In the genomic region with DNA sequence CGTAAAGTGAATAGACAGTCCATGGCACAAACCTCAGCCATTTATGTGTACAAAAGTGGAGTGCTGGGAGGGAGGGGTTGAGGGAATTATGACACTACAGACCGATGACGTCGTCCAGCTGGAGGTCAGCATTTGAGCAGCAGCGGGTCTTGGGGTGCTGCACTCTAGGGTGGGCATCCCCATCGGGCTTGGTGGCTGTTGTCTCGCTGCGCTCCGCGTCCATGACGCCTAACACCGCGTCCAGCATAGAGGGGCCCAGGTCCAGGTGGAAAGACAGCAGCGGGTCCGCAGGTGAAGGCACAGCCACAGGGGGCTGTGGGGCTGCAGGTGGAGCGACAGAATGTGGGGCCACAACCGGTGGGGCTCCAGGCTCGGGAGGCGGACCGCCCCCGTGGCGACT, we compare ENCODE assay signal across 8 mouse cellular contexts. TPM values are rescaled to one million over a fixed set of nuclear protein-coding genes. Genes with fewer than 3 reads are reported as not detected.
DNase-seq lines count a peak whose midpoint lies in the region; ATAC-seq and TF ChIP-seq lines count a peak whose summit lies in the region.

No protein-coding gene starts in this region.

- 20% methylated on average over 22 of the region's 22 CpGs for WGBS in kidney, embryonic 16.5 days
- WGBS in forebrain, embryonic 16.5 days = 13% methylated on average over 22 of the region's 22 CpGs
- WGBS in midbrain, embryonic 10.5 days = 16% methylated on average over 22 of the region's 22 CpGs

- DNase-seq in kidney, adult 9 months = no peak
- DNase-seq in midbrain, embryonic 10.5 days (ENCODE audit: low spot score) = no peak
- no peak for DNase-seq in frontal cortex, adult 2 months (ENCODE audit: extremely low spot score in 1 of 2, low spot score in 1 of 2)
- DNase-seq in right cerebral cortex, postnatal 36 days (ENCODE audit: low spot score in 2 of 2) = no peak
- no peak for DNase-seq in left cerebral cortex, adult 8-10 months (ENCODE audit: low spot score in 2 of 2)

- no peak for TF ChIP-seq POLR2A in cortical plate, adult 2 months (IDR thresholded peaks at IDR 0.05; ENCODE audit: extremely low read depth, insufficient read depth, low read length)

- no peak for ATAC-seq in kidney, embryonic 16.5 days (ENCODE audit: low FRiP score, low TSS enrichment)
- ATAC-seq in forebrain, embryonic 16.5 days = no peak

- H3K4me1 ChIP-seq in kidney, embryonic 16.5 days (ENCODE audit: insufficient read depth, low read length) = peaks cover 27% of the 10 kb centered on the region
- H3K4me1 ChIP-seq in cortical plate, adult 2 months (ENCODE audit: control insufficient read depth, insufficient read depth, low read length) = no peaks in the 10 kb centered on the region
- H3K4me1 ChIP-seq in forebrain, embryonic 16.5 days (replicated peaks; ENCODE audit: control insufficient read depth, insufficient read depth, low read length) = peaks cover 22% of the 10 kb centered on the region
- H3K4me1 ChIP-seq in midbrain, embryonic 10.5 days = peaks cover 34% of the 10 kb centered on the region

- no peak for TF ChIP-seq CTCF in cortical plate, adult 2 months (IDR thresholded peaks at IDR 0.05; ENCODE audit: extremely low read depth, insufficient read depth, low read length)

- peak overlapping the region; percentile 62; the same call in 1 of the 2 replicates for H3K4me3 ChIP-seq in kidney, embryonic 16.5 days (ENCODE audit: low read length)
- peak overlapping the region; percentile 83 for H3K4me3 ChIP-seq in cortical plate, adult 2 months (ENCODE audit: insufficient read depth, low read length)
- peak overlapping the region; percentile 74 for H3K4me3 ChIP-seq in forebrain, embryonic 16.5 days (replicated peaks; ENCODE audit: low read length)
- H3K4me3 ChIP-seq in midbrain, embryonic 10.5 days = peak overlapping the region; percentile 80

- H3K9me3 ChIP-seq in kidney, embryonic 16.5 days (ENCODE audit: low read length) = no peaks in the 10 kb centered on the region
- H3K9me3 ChIP-seq in forebrain, embryonic 16.5 days (ENCODE audit: control insufficient read depth, low read length) = no peaks in the 10 kb centered on the region
- no peaks in the 10 kb centered on the region for H3K9me3 ChIP-seq in midbrain, embryonic 10.5 days (replicated peaks)

- H3K36me3 ChIP-seq in kidney, embryonic 16.5 days (ENCODE audit: insufficient read depth, low read length) = peaks cover 14% of the 10 kb centered on the region
- H3K36me3 ChIP-seq in forebrain, embryonic 16.5 days (ENCODE audit: control insufficient read depth, insufficient read depth) = peaks cover 6% of the 10 kb centered on the region; the same call in 1 of the 2 replicates
- peaks cover 25% of the 10 kb centered on the region for H3K36me3 ChIP-seq in midbrain, embryonic 10.5 days

- peaks cover 13% of the 10 kb centered on the region for H3K27me3 ChIP-seq in kidney, embryonic 16.5 days (ENCODE audit: insufficient read depth, low read length)
- peaks cover 11% of the 10 kb centered on the region for H3K27me3 ChIP-seq in forebrain, embryonic 16.5 days (replicated peaks; ENCODE audit: control insufficient read depth, insufficient read depth, low read length)
- peaks cover 35% of the 10 kb centered on the region for H3K27me3 ChIP-seq in midbrain, embryonic 10.5 days (ENCODE audit: low read depth, poor library complexity, severe bottlenecking)

- no peak overlapping the region for H3K27ac ChIP-seq in kidney, embryonic 16.5 days (ENCODE audit: low read length)
- no peak overlapping the region for H3K27ac ChIP-seq in cortical plate, adult 2 months (ENCODE audit: insufficient read depth, low read length)
- H3K27ac ChIP-seq in forebrain, embryonic 16.5 days (ENCODE audit: low read length) = no peak overlapping the region
- H3K27ac ChIP-seq in midbrain, embryonic 10.5 days (replicated peaks) = no peak overlapping the region

- H3K4me2 ChIP-seq in kidney, embryonic 16.5 days (replicated peaks; ENCODE audit: low read depth, low read length) = peak overlapping the region; percentile 92
- peak overlapping the region; percentile 75 for H3K4me2 ChIP-seq in forebrain, embryonic 16.5 days (ENCODE audit: low read length)

- H3K9ac ChIP-seq in kidney, embryonic 16.5 days (replicated peaks; ENCODE audit: low read length) = no peak overlapping the region
- H3K9ac ChIP-seq in forebrain, embryonic 16.5 days (replicated peaks; ENCODE audit: low read depth, low read length) = no peak overlapping the region

RNA-seq across cellular contexts. Expression of gene Leng9, which starts 1.1 kb away (rescaled TPM):
- 3.6 and 4.3 TPM in 2 replicates for polyA plus RNA-seq in kidney, embryonic 16.5 days (2015; fragmentation: Nextera tagmentation; extraction: Ambion mirVana)
- polyA plus RNA-seq in cortical plate, adult 2 months (2012; rRNA removed) = 8.4 and 8.5 TPM in 2 replicates
- 5.4 and 6.4 TPM in 2 replicates for polyA plus RNA-seq in forebrain, embryonic 16.5 days (2015; fragmentation: Nextera tagmentation; extraction: Ambion mirVana)
- 1.4 and 1.9 TPM in 2 replicates for polyA plus RNA-seq in midbrain, embryonic 10.5 days (2016; fragmentation: Nextera tagmentation; extraction: Ambion mirVana)
- 7.1 and 8.0 TPM in 2 replicates for polyA plus RNA-seq in frontal cortex, adult 2 months (2012; rRNA removed)
- 1 to 10 TPM; 5.4 to 7.1 (median 6.5) TPM for total RNA-seq in left cerebral cortex, adult 8-10 months (2022)

RNA-seq across cellular contexts. Expression of gene Cdc42ep5, which starts 13.4 kb away (rescaled TPM):
- 36.5 and 43.2 TPM in 2 replicates for polyA plus RNA-seq in kidney, embryonic 16.5 days (2015; fragmentation: Nextera tagmentation; extraction: Ambion mirVana)
- polyA plus RNA-seq in cortical plate, adult 2 months (2012; rRNA removed) = 3.7 and 4.8 TPM in 2 replicates
- polyA plus RNA-seq in forebrain, embryonic 16.5 days (2015; fragmentation: Nextera tagmentation; extraction: Ambion mirVana) = 3.4 and 3.8 TPM in 2 replicates
- polyA plus RNA-seq in midbrain, embryonic 10.5 days (2016; fragmentation: Nextera tagmentation; extraction: Ambion mirVana) = 18.1 and 20.1 TPM in 2 replicates
- 3.5 and 3.9 TPM in 2 replicates for polyA plus RNA-seq in frontal cortex, adult 2 months (2012; rRNA removed)
- total RNA-seq in left cerebral cortex, adult 8-10 months (2022) = 1 to 10 TPM; 1.0 to 2.3 (median 1.6) TPM

RNA-seq across cellular contexts. Expression of gene Leng8, which starts 14.4 kb away (rescaled TPM):
- 59.7 and 74.2 TPM in 2 replicates for polyA plus RNA-seq in kidney, embryonic 16.5 days (2015; fragmentation: Nextera tagmentation; extraction: Ambion mirVana)
- polyA plus RNA-seq in cortical plate, adult 2 months (2012; rRNA removed) = 481 and 484 TPM in 2 replicates
- 68.6 and 95.7 TPM in 2 replicates for polyA plus RNA-seq in forebrain, embryonic 16.5 days (2015; fragmentation: Nextera tagmentation; extraction: Ambion mirVana)
- polyA plus RNA-seq in midbrain, embryonic 10.5 days (2016; fragmentation: Nextera tagmentation; extraction: Ambion mirVana) = 63.1 and 82.0 TPM in 2 replicates
- 641 and 654 TPM in 2 replicates for polyA plus RNA-seq in frontal cortex, adult 2 months (2012; rRNA removed)
- total RNA-seq in left cerebral cortex, adult 8-10 months (2022) = 100 to 1,000 TPM; 137 to 159 (median 152) TPM

RNA-seq across cellular contexts. Expression of gene Ttyh1, which starts 32.0 kb away (rescaled TPM):
- polyA plus RNA-seq in kidney, embryonic 16.5 days (2015; fragmentation: Nextera tagmentation; extraction: Ambion mirVana) = 2.4 and 2.7 TPM in 2 replicates
- 817 and 841 TPM in 2 replicates for polyA plus RNA-seq in cortical plate, adult 2 months (2012; rRNA removed)
- 97.4 and 115 TPM in 2 replicates for polyA plus RNA-seq in forebrain, embryonic 16.5 days (2015; fragmentation: Nextera tagmentation; extraction: Ambion mirVana)
- 21.9 and 45.3 TPM in 2 replicates for polyA plus RNA-seq in midbrain, embryonic 10.5 days (2016; fragmentation: Nextera tagmentation; extraction: Ambion mirVana)
- polyA plus RNA-seq in frontal cortex, adult 2 months (2012; rRNA removed) = 712 and 743 TPM in 2 replicates
- total RNA-seq in left cerebral cortex, adult 8-10 months (2022) = 100 to 1,000 TPM; 584 to 624 (median 589) TPM
